Mouse (Mus musculus): ENCODE data around the gene Endou. TPM values are rescaled to one million over a fixed set of nuclear protein-coding genes. Genes with fewer than 3 reads are reported as not detected.
A peak's percentile ranks its signal among the peaks of the same experiment; 100 is the strongest.

The Endou gene
- polyA plus RNA-seq (2016; fragmentation: Nextera tagmentation; extraction: Ambion mirVana), result 0.23 and 0.45 TPM in 2 replicates

GRCm38 (mm10) chr15:97731111-97731510 is at the start of gene Endou:
TSS of gene Endou (minus strand) at chr15:97731339.
- ATAC-seq (ENCODE audit: low FRiP score, low read depth), result no peak
- Histone ChIP-seq H3K4me1 (no peaks in the 10 kb centered on the region), H3K36me3 (no peaks in the 10 kb centered on the region), H3K27me3 (replicated peaks) (no peaks in the 10 kb centered on the region), H3K4me2 (replicated peaks) (no peak within 1 kb of the TSS), H3K9ac (no peak within 1 kb of the TSS), H3K9me3 (no peaks in the 10 kb centered on the region), H3K4me3 (no peak within 1 kb of the TSS), H3K27ac (no peak within 1 kb of the TSS)
- 92% methylated on average over 8 of the region's 8 CpGs for WGBS

- H3K4me1 ChIP-seq, result peaks cover 11% of the 10 kb centered on the region
- WGBS, result 76% methylated on average over 12 of the region's 12 CpGs
Measured at GRCm38 (mm10) chr15:97780611-97781031, 49.5 kb upstream of the Endou start.

GRCm38 (mm10) chr15:97779576-97779975 is 48.4 kb upstream of the Endou start:
- Histone ChIP-seq H3K27ac (no peak overlapping the region), H3K4me1 (peaks cover 8% of the 10 kb centered on the region), H3K9me3 (no peaks in the 10 kb centered on the region), H3K4me3 (no peak overlapping the region), H3K4me2 (replicated peaks) (no peak overlapping the region), H3K27me3 (replicated peaks) (0 out of 2 replicates have a peak, but pooled peaks cover 18% of the 10 kb centered on the region), H3K9ac (no peak overlapping the region), H3K36me3 (no peaks in the 10 kb centered on the region)
- 83% methylated on average over 1 of the region's 1 CpGs for whole genome bisulfite sequencing
- ATAC-seq (ENCODE audit: low FRiP score, low read depth), result no peak

More at GRCm38 (mm10) chr15:97780611-97781031, 49.5 kb upstream of the Endou start:
- Histone ChIP-seq H3K9me3 (no peaks in the 10 kb centered on the region), H3K36me3 (no peaks in the 10 kb centered on the region), H3K4me3 (no peak overlapping the region), H3K27me3 (replicated peaks) (0 out of 2 replicates have a peak, but pooled peaks cover 18% of the 10 kb centered on the region), H3K4me2 (replicated peaks) (no peak overlapping the region), H3K27ac (no peak overlapping the region), H3K9ac (no peak overlapping the region)
- ATAC-seq (ENCODE audit: low FRiP score, low read depth), result no peak

GRCm38 (mm10) chr15:97778311-97779098 is 47.4 kb upstream of the Endou start, which contains the start of gene Slc48a1:
TSS of gene Slc48a1 (plus strand) at chr15:97778520.
- Histone ChIP-seq H3K9ac (no peak within 1 kb of the TSS), H3K4me2 (replicated peaks) (no peak within 1 kb of the TSS), H3K4me3 (no peak within 1 kb of the TSS), H3K27me3 (replicated peaks) (0 out of 2 replicates have a peak, but pooled peaks cover 18% of the 10 kb centered on the region), H3K4me1 (peaks cover 8% of the 10 kb centered on the region), H3K27ac (no peak within 1 kb of the TSS), H3K9me3 (no peaks in the 10 kb centered on the region), H3K36me3 (no peaks in the 10 kb centered on the region)
- 76% methylated on average over 8 of the region's 8 CpGs for WGBS
- no peak for ATAC-seq (ENCODE audit: low FRiP score, low read depth)

- no peak overlapping the region for H3K4me3 ChIP-seq
- WGBS, result 73% methylated on average over 6 of the region's 6 CpGs
- no peak overlapping the region for H3K27ac ChIP-seq
- no peaks in the 10 kb centered on the region for H3K9me3 ChIP-seq
- H3K9ac ChIP-seq, result no peak overlapping the region
- H3K36me3 ChIP-seq, result no peaks in the 10 kb centered on the region
- no peak overlapping the region for H3K4me2 ChIP-seq (replicated peaks)
- no peak for ATAC-seq (ENCODE audit: low FRiP score, low read depth)
- H3K4me1 ChIP-seq, result 0 out of 2 replicates have a peak, but pooled peaks cover 4% of the 10 kb centered on the region
- 0 out of 2 replicates have a peak, but pooled peaks cover 4% of the 10 kb centered on the region for H3K27me3 ChIP-seq (replicated peaks)
Measured at GRCm38 (mm10) chr15:97776919-97777318, 45.8 kb upstream of the Endou start.

GRCm38 (mm10) chr15:97776514-97776913 is 45.4 kb upstream of the Endou start:
- 0 out of 2 replicates have a peak, but pooled peaks cover 2% of the 10 kb centered on the region for H3K27me3 ChIP-seq (replicated peaks)
- H3K36me3 ChIP-seq, result no peaks in the 10 kb centered on the region
- ATAC-seq (ENCODE audit: low FRiP score, low read depth), result no peak
- H3K9ac ChIP-seq, result no peak overlapping the region
- 14% methylated on average over 8 of the region's 8 CpGs for WGBS
- H3K4me2 ChIP-seq (replicated peaks), result no peak overlapping the region
- H3K4me1 ChIP-seq, result 0 out of 2 replicates have a peak, but pooled peaks cover 4% of the 10 kb centered on the region
- no peaks in the 10 kb centered on the region for H3K9me3 ChIP-seq
- H3K27ac ChIP-seq, result no peak overlapping the region
- H3K4me3 ChIP-seq, result no peak overlapping the region

- H3K4me1 ChIP-seq, result 0 out of 2 replicates have a peak, but pooled peaks cover 4% of the 10 kb centered on the region
- H3K4me2 ChIP-seq (replicated peaks), result no peak overlapping the region
- H3K9me3 ChIP-seq, result no peaks in the 10 kb centered on the region
- H3K27me3 ChIP-seq (replicated peaks), result peaks cover 15% of the 10 kb centered on the region
- no peak overlapping the region for H3K27ac ChIP-seq
- WGBS, result 72% methylated on average over 5 of the region's 5 CpGs
- no peak overlapping the region for H3K4me3 ChIP-seq
- no peak overlapping the region for H3K9ac ChIP-seq
- ATAC-seq (ENCODE audit: low FRiP score, low read depth), result no peak
- no peaks in the 10 kb centered on the region for H3K36me3 ChIP-seq
Measured at GRCm38 (mm10) chr15:97773961-97774370, 42.8 kb upstream of the Endou start.

GRCm38 (mm10) chr15:97773108-97773507 is 42.0 kb upstream of the Endou start:
- peaks cover 22% of the 10 kb centered on the region for H3K27me3 ChIP-seq (replicated peaks)
- H3K27ac ChIP-seq, result no peak overlapping the region
- no peak for ATAC-seq (ENCODE audit: low FRiP score, low read depth)

GRCm38 (mm10) chr15:97770280-97770679 is 39.1 kb upstream of the Endou start:
- no peak for ATAC-seq (ENCODE audit: low FRiP score, low read depth)
- WGBS, result 93% methylated on average over 8 of the region's 8 CpGs

More at GRCm38 (mm10) chr15:97773108-97773507, 42.0 kb upstream of the Endou start:
- Histone ChIP-seq H3K9ac (no peak overlapping the region), H3K4me2 (replicated peaks) (no peak overlapping the region), H3K36me3 (no peaks in the 10 kb centered on the region), H3K4me3 (no peak overlapping the region), H3K9me3 (no peaks in the 10 kb centered on the region), H3K4me1 (peaks cover 8% of the 10 kb centered on the region)
- 41% methylated on average over 5 of the region's 5 CpGs for WGBS

GRCm38 (mm10) chr15:97768192-97768591 is 37.1 kb upstream of the Endou start:
- peak overlapping the region; percentile 41 for H3K9ac ChIP-seq
- no peak for ATAC-seq (ENCODE audit: low FRiP score, low read depth)
- no peak overlapping the region for H3K27ac ChIP-seq
- WGBS, result under 1% methylated on average over 18 of the region's 18 CpGs
- H3K4me2 ChIP-seq (replicated peaks), result peak overlapping the region; percentile 74
- H3K36me3 ChIP-seq, result no peaks in the 10 kb centered on the region
- H3K4me1 ChIP-seq, result peaks cover 42% of the 10 kb centered on the region
- H3K27me3 ChIP-seq (replicated peaks), result peaks cover 51% of the 10 kb centered on the region
- H3K4me3 ChIP-seq, result peak overlapping the region; percentile 35
- no peaks in the 10 kb centered on the region for H3K9me3 ChIP-seq

More at GRCm38 (mm10) chr15:97770280-97770679, 39.1 kb upstream of the Endou start:
- Histone ChIP-seq H3K27ac (no peak overlapping the region), H3K4me1 (peaks cover 35% of the 10 kb centered on the region), H3K9ac (no peak overlapping the region), H3K36me3 (no peaks in the 10 kb centered on the region), H3K9me3 (no peaks in the 10 kb centered on the region), H3K4me2 (replicated peaks) (no peak overlapping the region), H3K27me3 (replicated peaks) (peaks cover 42% of the 10 kb centered on the region), H3K4me3 (no peak overlapping the region)

GRCm38 (mm10) chr15:97767280-97768186 is 36.4 kb upstream of the Endou start, which contains the start of gene Rapgef3:
TSS of gene Rapgef3 (minus strand) at chr15:97767972.
- peak within 1 kb of the TSS; percentile 41 for H3K9ac ChIP-seq
- no peaks in the 10 kb centered on the region for H3K9me3 ChIP-seq
- no peak within 1 kb of the TSS for H3K27ac ChIP-seq
- H3K36me3 ChIP-seq, result no peaks in the 10 kb centered on the region
- WGBS, result under 1% methylated on average over 44 of the region's 44 CpGs
- ATAC-seq (ENCODE audit: low FRiP score, low read depth), result peak; percentile 75
- H3K4me1 ChIP-seq, result peaks cover 40% of the 10 kb centered on the region
- H3K4me2 ChIP-seq (replicated peaks), result peak within 1 kb of the TSS; percentile 74
- peaks cover 54% of the 10 kb centered on the region for H3K27me3 ChIP-seq (replicated peaks)
- peak within 1 kb of the TSS; percentile 35 for H3K4me3 ChIP-seq

All from neural tube, embryonic 12.5 days (tissue).